Mouse (Mus musculus) myocyte (in vitro differentiated cells): ENCODE results near the gene Atf7. TPM values are rescaled to one million over a fixed set of nuclear protein-coding genes. Genes with fewer than 3 reads are reported as not detected.

Experiments used
- H3K27me3 ChIP-seq: one replicate; pipeline ENCODE4 v1.6.1; 2011; ENCODE audit not compliant: control insufficient read depth, insufficient read depth, insufficient read length
- H3K36me3 ChIP-seq: one replicate; pipeline ENCODE4 v1.6.1; 2011; ENCODE audit not compliant: control insufficient read depth, insufficient read depth
- H3K4me2 ChIP-seq: one replicate; pipeline ENCODE4 v1.6.1; 2011; ENCODE audit warnings: low read depth, control low read depth
- H3K4me3 ChIP-seq: one replicate; pipeline ENCODE4 v1.5.1; 2011; ENCODE audit warnings: mild to moderate bottlenecking, control low read depth, moderate library complexity
- H3K79me2 ChIP-seq: one replicate; pipeline ENCODE4 v1.6.1; 2011; ENCODE audit not compliant: control insufficient read depth, insufficient read depth
- H3ac ChIP-seq: one replicate; pipeline ENCODE4 v1.6.1; 2011; ENCODE audit not compliant: control insufficient read depth, insufficient read length
- CEBPB ChIP-seq: IDR thresholded peaks from 2 replicates; pipeline ENCODE4 v1.6.1; 2011; ENCODE audit warnings: mild to moderate bottlenecking, moderate library complexity; ENCODE audit not compliant: poor library complexity, insufficient read depth, severe bottlenecking
- E2F4 ChIP-seq: IDR thresholded peaks from one replicate; pipeline ENCODE4 v1.6.1; 2011; ENCODE audit warnings: mild to moderate bottlenecking, control low read depth, moderate library complexity; ENCODE audit not compliant: insufficient read depth
- MAX ChIP-seq: IDR thresholded peaks from one replicate; pipeline ENCODE4 v1.6.1; 2011; ENCODE audit warnings: low read depth, mild to moderate bottlenecking, control low read depth
- MYOD1 ChIP-seq, 3 experiments: IDR thresholded peaks; one replicate each; pipeline ENCODE4 v1.6.1; 2011; ENCODE audit warnings: control low read depth in 2 of 3, low read depth in 2 of 3, mild to moderate bottlenecking in 2 of 3, moderate library complexity in 1 of 3; ENCODE audit not compliant: insufficient read length in 2 of 3, control insufficient read depth in 1 of 3
- MYOG ChIP-seq, 3 experiments: IDR thresholded peaks; one replicate each; pipeline ENCODE4 v1.6.1; 2011; ENCODE audit warnings: control low read depth in 2 of 3, low read depth in 2 of 3, mild to moderate bottlenecking in 2 of 3; ENCODE audit not compliant: insufficient read length in 2 of 3, control insufficient read depth in 1 of 3, insufficient read depth in 1 of 3
- POLR2A ChIP-seq: IDR thresholded peaks from one replicate; pipeline ENCODE4 v1.6.1; 2011; ENCODE audit warnings: low read depth, mild to moderate bottlenecking, control low read depth, moderate library complexity; ENCODE audit not compliant: insufficient read length
- POLR2AphosphoS2 ChIP-seq: IDR thresholded peaks from one replicate; pipeline ENCODE4 v1.6.1; 2011; ENCODE audit warnings: low read depth, control low read depth; ENCODE audit not compliant: insufficient read length
- REST ChIP-seq: IDR thresholded peaks from one replicate; pipeline ENCODE4 v1.6.1; 2011; ENCODE audit warnings: mild to moderate bottlenecking, control low read depth, moderate library complexity; ENCODE audit not compliant: insufficient read depth, insufficient read length
- SRF ChIP-seq: IDR thresholded peaks from one replicate; pipeline ENCODE4 v1.6.1; 2011; ENCODE audit warnings: low read depth; ENCODE audit not compliant: control insufficient read depth, insufficient read length
- TCF12 ChIP-seq: IDR thresholded peaks from one replicate; pipeline ENCODE4 v1.6.1; 2011; ENCODE audit warnings: mild to moderate bottlenecking, control low read depth; ENCODE audit not compliant: poor library complexity, insufficient read depth, severe bottlenecking
- TCF3 ChIP-seq: IDR thresholded peaks from one replicate; pipeline ENCODE4 v1.6.1; 2011; ENCODE audit warnings: low read depth, control low read depth; ENCODE audit not compliant: insufficient read length
- USF1 ChIP-seq: IDR thresholded peaks from one replicate; pipeline ENCODE4 v1.6.1; 2011; ENCODE audit warnings: low read depth, mild to moderate bottlenecking, control low read depth, moderate library complexity
- polyA plus RNA-seq: library from polyadenylated mRNA; unstranded; fragments of >200 nt; fragmentation: generic; extraction: Trizol; gene quantifications from one replicate; pipeline ENCODE4 v1.2.1, GENCODE M21; 2012; ENCODE audit warnings: missing spikeins

The Atf7 gene
- polyA plus RNA-seq, 1 experiment: 33.7 TPM

GRCm38 (mm10) chr15:102583708-102584383 is 41.4 kb downstream of the Atf7 start:
- no peak overlapping the region for H3K4me3 ChIP-seq
- H3ac ChIP-seq: no peak overlapping the region

GRCm38 (mm10) chr15:102581205-102581604 is 44.1 kb downstream of the Atf7 start:
- peaks cover 8% of the 10 kb centered on the region for H3K36me3 ChIP-seq
- no peak for TF ChIP-seq REST
- no peak for TF ChIP-seq CEBPB
- TF ChIP-seq TCF3: no peak
- no peak for TF ChIP-seq POLR2A
- no peak for TF ChIP-seq MYOG (IDR thresholded peaks at IDR 0.05; ENCODE audit: control insufficient read depth in 1 of 3, insufficient read depth in 1 of 3, insufficient read length in 2 of 3, low read depth in 2 of 3)
- TF ChIP-seq POLR2AphosphoS2: no peak
- TF ChIP-seq E2F4: no peak
- no peak for TF ChIP-seq TCF12
- no peak for TF ChIP-seq MAX
- no peak for TF ChIP-seq MYOD1 (IDR thresholded peaks at IDR 0.05; ENCODE audit: control insufficient read depth in 1 of 3, insufficient read length in 2 of 3, low read depth in 2 of 3)
- TF ChIP-seq SRF: no peak
- TF ChIP-seq USF1: no peak
- no peak overlapping the region for H3K4me3 ChIP-seq
- peaks cover 24% of the 10 kb centered on the region for H3K79me2 ChIP-seq
- H3ac ChIP-seq: no peak overlapping the region
- H3K27me3 ChIP-seq: no peaks in the 10 kb centered on the region
- H3K4me2 ChIP-seq: no peak overlapping the region

More at GRCm38 (mm10) chr15:102583708-102584383, 41.4 kb downstream of the Atf7 start:
- Histone ChIP-seq H3K36me3 (peaks cover 8% of the 10 kb centered on the region), H3K79me2 (peaks cover 24% of the 10 kb centered on the region), H3K4me2 (no peak overlapping the region), H3K27me3 (no peaks in the 10 kb centered on the region)
- TF ChIP-seq E2F4 (no peak), USF1 (no peak), CEBPB (no peak), MAX (no peak), TCF12 (no peak), POLR2A (no peak), REST (no peak), SRF (no peak), MYOG (IDR thresholded peaks at IDR 0.05; ENCODE audit: control insufficient read depth in 1 of 3, insufficient read depth in 1 of 3, insufficient read length in 2 of 3, low read depth in 2 of 3) (no peak), TCF3 (no peak), POLR2AphosphoS2 (no peak), MYOD1 (IDR thresholded peaks at IDR 0.05; ENCODE audit: control insufficient read depth in 1 of 3, insufficient read length in 2 of 3, low read depth in 2 of 3) (no peak)

- Histone ChIP-seq H3K4me2 (no peak overlapping the region), H3K36me3 (peaks cover 8% of the 10 kb centered on the region), H3K27me3 (no peaks in the 10 kb centered on the region), H3ac (no peak overlapping the region), H3K4me3 (no peak overlapping the region), H3K79me2 (peaks cover 19% of the 10 kb centered on the region)
- no peak for TF ChIP-seq SRF
- TF ChIP-seq TCF12: no peak
- no peak for TF ChIP-seq MYOD1 (IDR thresholded peaks at IDR 0.05; ENCODE audit: control insufficient read depth in 1 of 3, insufficient read length in 2 of 3, low read depth in 2 of 3)
- TF ChIP-seq CEBPB: no peak
- TF ChIP-seq MAX: no peak
- TF ChIP-seq POLR2A: no peak
- no peak for TF ChIP-seq MYOG (IDR thresholded peaks at IDR 0.05; ENCODE audit: control insufficient read depth in 1 of 3, insufficient read depth in 1 of 3, insufficient read length in 2 of 3, low read depth in 2 of 3)
- no peak for TF ChIP-seq USF1
- no peak for TF ChIP-seq E2F4
- no peak for TF ChIP-seq REST
- TF ChIP-seq POLR2AphosphoS2: no peak
- no peak for TF ChIP-seq TCF3
Measured at GRCm38 (mm10) chr15:102578351-102578750, 46.9 kb downstream of the Atf7 start.

GRCm38 (mm10) chr15:102576972-102577371 is 48.3 kb downstream of the Atf7 start:
- TF ChIP-seq MYOG (IDR thresholded peaks at IDR 0.05; ENCODE audit: control insufficient read depth in 1 of 3, insufficient read depth in 1 of 3, insufficient read length in 2 of 3, low read depth in 2 of 3) (no peak), MAX (no peak), CEBPB (no peak), TCF3 (no peak), POLR2AphosphoS2 (no peak), E2F4 (no peak), USF1 (no peak), SRF (no peak), REST (no peak), MYOD1 (IDR thresholded peaks at IDR 0.05; ENCODE audit: control insufficient read depth in 1 of 3, insufficient read length in 2 of 3, low read depth in 2 of 3) (no peak), TCF12 (no peak), POLR2A (no peak)
- Histone ChIP-seq H3K27me3 (no peaks in the 10 kb centered on the region), H3K36me3 (peaks cover 8% of the 10 kb centered on the region), H3K79me2 (peaks cover 12% of the 10 kb centered on the region), H3ac (no peak overlapping the region), H3K4me3 (no peak overlapping the region), H3K4me2 (no peak overlapping the region)
